Mouse (Mus musculus) heart, postnatal 0 days (tissue): ENCODE results near the gene Gm21860. TPM values are rescaled to one million over a fixed set of nuclear protein-coding genes. Genes with fewer than 3 reads are reported as not detected.
A peak's percentile ranks its signal among the peaks of the same experiment; 100 is the strongest.
"Not testable (repeated sequence)": the region's sequence is repeated elsewhere in the genome, so short reads cannot be mapped to it uniquely, and the experiment has no call there.

Experiments
- ATAC-seq: fragments of 200-750 bp; cut with Nextera tagmentation; 2 replicates; pipeline ENCODE4 v1.8.0; 2017; ENCODE audit warnings: low read depth, moderate number of reproducible peaks, moderate library complexity; ENCODE audit not compliant: insufficient read depth
- DNase-seq: peaks from one replicate; pipeline ENCODE4 v3.0.0-alpha.2; 2016; ENCODE audit warnings: low spot score
- H3K27ac ChIP-seq: fragments of 300-500 bp; sonication (generic); 2 replicates; pipeline ENCODE4 v1.5.1; 2014; ENCODE audit warnings: low read depth, mild to moderate bottlenecking
- H3K27me3 ChIP-seq: fragments of 300-500 bp; sonication (generic); 2 replicates; pipeline ENCODE4 v1.6.1; 2014; ENCODE audit warnings: low read length, mixed read lengths; ENCODE audit not compliant: control insufficient read depth, insufficient read depth
- H3K36me3 ChIP-seq: fragments of 300-500 bp; sonication (generic); replicated peaks from 2 replicates; pipeline ENCODE4 v1.6.1; 2014; ENCODE audit warnings: low read length, mixed read lengths; ENCODE audit not compliant: control insufficient read depth, insufficient read depth
- H3K4me1 ChIP-seq: fragments of 300-500 bp; sonication (generic); 2 replicates; pipeline ENCODE4 v1.6.1; 2014; ENCODE audit warnings: antibody characterized with exemption; ENCODE audit not compliant: control insufficient read depth, insufficient read depth
- H3K4me2 ChIP-seq: fragments of 300-500 bp; sonication (generic); 2 replicates; pipeline ENCODE4 v1.6.1; 2014; ENCODE audit warnings: low read depth, mild to moderate bottlenecking, low read length, moderate library complexity
- H3K4me3 ChIP-seq: fragments of 300-500 bp; sonication (generic); 2 replicates; pipeline ENCODE4 v1.5.1; 2014; ENCODE audit warnings: low read depth, low read length
- H3K9ac ChIP-seq: fragments of 300-500 bp; sonication (generic); replicated peaks from 2 replicates; pipeline ENCODE4 v1.6.1; 2014; ENCODE audit warnings: low read depth, low read length, mixed read lengths
- H3K9me3 ChIP-seq: fragments of 300-500 bp; sonication (generic); replicated peaks from 2 replicates; pipeline ENCODE4 v1.6.1; 2016; ENCODE audit warnings: low read length; ENCODE audit not compliant: control insufficient read depth
- WGBS: fragments of 180-500 bp; shearing (Covaris S2); extraction: QIAGEN DNeasy Blood & Tissue Kit; methylation state at CpG from one replicate; pipeline ENCODE4 v1.1.7; 2014; 5-methylcytosine and 5-hydroxymethylcytosine counted together
- polyA plus RNA-seq: library from polyadenylated mRNA; unstranded; fragments of >200 nt; fragmentation: Nextera tagmentation; extraction: Ambion mirVana; gene quantifications from 2 replicates; pipeline ENCODE4 v1.2.1, GENCODE M21; 2015
- total RNA-seq: library from RNA; depleted of rRNA; stranded (reverse); fragments of >200 nt; gene quantifications from 2 replicates; pipeline ENCODE4 v1.2.3, GENCODE M21; 2014; ENCODE audit warnings: low replicate concordance

Gm21860 gene
- total and polyA plus RNA-seq, 2 experiments from 2014 or later: not detected

DNA sequence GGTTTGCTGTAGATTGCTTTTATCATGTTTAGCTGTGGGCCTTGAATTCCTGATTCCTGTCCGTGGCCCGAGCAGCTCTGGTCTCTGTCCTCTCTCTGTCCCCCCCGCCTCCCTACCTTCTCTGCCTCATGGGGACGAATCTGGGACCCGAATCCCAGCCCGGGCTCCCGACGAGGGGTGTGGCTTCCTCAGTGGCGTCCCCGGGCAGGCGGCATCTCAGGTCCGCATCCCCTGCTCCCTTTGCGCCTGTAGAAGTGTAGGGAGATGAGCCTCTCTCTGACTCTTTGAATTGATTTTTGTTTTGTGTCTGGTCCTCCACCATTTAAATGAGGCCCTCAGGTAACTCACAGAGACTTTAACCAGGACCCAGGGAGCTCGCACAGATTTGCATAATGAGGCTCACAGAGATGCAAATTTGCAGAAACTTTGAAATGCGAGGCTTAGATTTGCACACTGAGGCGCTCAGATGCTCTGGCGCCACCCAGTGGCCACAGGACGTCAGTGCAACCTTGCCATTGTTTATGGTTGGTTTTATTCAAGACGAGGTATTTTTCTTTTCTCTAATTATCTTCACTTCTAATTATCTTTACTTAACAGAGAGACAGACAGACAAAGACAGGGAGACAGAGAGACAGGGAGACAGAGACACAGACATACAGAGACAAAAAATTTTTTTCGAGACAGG lies 23.6 kb downstream of the Gm21860 start:
- H3K9ac ChIP-seq, H3K9me3 ChIP-seq, H3K4me3 ChIP-seq, H3K4me1 ChIP-seq, DNase-seq, H3K27me3 ChIP-seq, H3K36me3 ChIP-seq, H3K4me2 ChIP-seq, H3K27ac ChIP-seq: not testable (repeated sequence)
- WGBS: 83% methylated on average over 10 of the region's 20 CpGs
- ATAC-seq: peak; percentile 75; the same call in 1 of the 2 replicates

DNA sequence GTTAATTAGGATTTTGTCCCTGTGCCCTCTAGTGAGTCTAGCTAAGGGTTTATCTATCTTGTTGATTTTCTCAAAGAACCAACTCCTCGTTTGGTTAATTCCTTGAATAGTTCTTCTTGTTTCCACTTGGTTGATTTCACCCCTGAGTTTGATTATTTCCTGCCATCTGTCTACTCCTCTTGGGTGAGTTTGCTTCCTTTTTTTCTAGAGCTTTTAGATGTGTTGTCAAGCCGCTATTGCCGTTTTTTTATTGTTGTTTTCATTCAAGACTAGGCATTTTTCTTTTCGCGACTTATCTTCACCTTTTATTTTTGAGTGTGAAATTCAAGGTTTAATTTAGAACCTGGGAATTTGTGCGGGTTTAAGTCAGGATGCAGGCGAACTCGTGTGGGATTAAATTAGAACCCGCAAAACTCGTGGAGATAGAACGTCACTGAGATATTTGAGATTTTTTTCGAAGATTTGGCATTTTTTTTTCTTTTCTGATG lies 24.8 kb downstream of the Gm21860 start:
- ATAC-seq, H3K36me3 ChIP-seq, H3K4me1 ChIP-seq, H3K4me2 ChIP-seq, H3K9me3 ChIP-seq, H3K27me3 ChIP-seq, H3K9ac ChIP-seq, H3K4me3 ChIP-seq, H3K27ac ChIP-seq, DNase-seq: not testable (repeated sequence)
- WGBS: 59% methylated on average over 7 of the region's 12 CpGs

DNA sequence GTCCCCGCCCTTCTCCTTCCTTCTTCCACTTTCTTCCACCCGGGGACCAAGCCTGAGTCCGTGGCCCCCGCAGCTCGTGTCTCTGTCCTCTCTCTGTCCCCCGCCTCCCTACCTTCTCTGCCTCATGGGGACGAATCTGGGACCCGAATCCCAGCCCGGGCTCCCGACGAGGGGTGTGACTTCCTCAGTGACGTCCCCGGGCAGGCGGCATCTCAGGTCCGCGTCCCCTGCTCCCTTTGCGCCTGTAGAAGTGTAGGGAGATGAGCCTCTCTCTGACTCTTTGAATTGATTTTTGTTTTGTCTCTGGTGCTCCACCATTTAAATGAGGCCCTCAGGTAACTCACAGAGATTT lies 25.7 kb downstream of the Gm21860 start:
- not testable (repeated sequence) for H3K27ac ChIP-seq, H3K9ac ChIP-seq, H3K36me3 ChIP-seq, H3K27me3 ChIP-seq, H3K4me2 ChIP-seq, H3K4me3 ChIP-seq, DNase-seq, H3K9me3 ChIP-seq, H3K4me1 ChIP-seq
- WGBS: 59% methylated on average over 13 of the region's 17 CpGs
- ATAC-seq: peak; percentile 60; the same call in 1 of the 2 replicates

DNA sequence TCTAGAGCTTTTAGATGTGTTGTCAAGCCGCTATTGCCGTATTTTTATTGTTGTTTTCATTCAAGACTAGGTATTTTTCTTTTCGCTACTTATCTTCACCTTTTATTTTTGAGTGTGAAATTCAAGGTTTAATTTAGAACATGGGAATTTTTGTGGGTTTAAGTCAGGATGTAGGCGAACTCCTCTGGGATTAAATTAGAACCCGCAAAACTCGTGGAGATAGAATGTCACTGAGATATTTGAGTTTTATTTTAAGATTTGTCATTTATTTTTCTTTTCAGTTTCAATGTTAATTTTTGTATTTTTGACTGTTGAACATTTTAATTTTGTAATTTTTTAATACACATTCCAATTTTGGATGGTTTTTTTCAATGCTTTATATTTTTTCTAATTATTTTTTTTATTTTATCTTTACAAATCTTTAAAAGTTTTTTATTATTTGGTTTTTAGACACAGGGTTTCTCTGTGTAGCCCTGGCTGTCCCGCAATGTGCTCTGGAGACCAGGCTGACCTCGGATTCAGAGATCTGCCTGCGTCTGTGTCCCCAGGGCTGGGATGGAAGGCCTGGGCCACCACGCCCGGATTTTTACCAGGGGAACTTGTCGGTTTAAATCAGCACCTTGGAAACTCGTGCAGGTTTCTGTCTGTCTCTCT lies 26.2 kb downstream of the Gm21860 start:
- H3K9me3 ChIP-seq, H3K9ac ChIP-seq, H3K4me1 ChIP-seq, H3K4me3 ChIP-seq, H3K4me2 ChIP-seq, ATAC-seq, H3K27me3 ChIP-seq, H3K36me3 ChIP-seq, DNase-seq, H3K27ac ChIP-seq: not testable (repeated sequence)
- WGBS: 71% methylated on average over 10 of the region's 13 CpGs

GRCm38 (mm10) chrY:90727121-90727908 lies 27.3 kb downstream of the Gm21860 start:
- WGBS: 55% methylated on average over 7 of the region's 13 CpGs

GRCm38 (mm10) chrY:90725701-90726451 lies 28.7 kb downstream of the Gm21860 start:
- not testable (repeated sequence) for H3K4me3 ChIP-seq, H3K4me2 ChIP-seq, H3K27me3 ChIP-seq, H3K9ac ChIP-seq, ATAC-seq, H3K4me1 ChIP-seq, H3K36me3 ChIP-seq, H3K27ac ChIP-seq, H3K9me3 ChIP-seq
- peak; percentile 16 for DNase-seq
- 52% methylated on average over 5 of the region's 23 CpGs for WGBS

More at GRCm38 (mm10) chrY:90727121-90727908, 27.3 kb downstream of the Gm21860 start:
- not testable (repeated sequence) for H3K4me3 ChIP-seq, ATAC-seq, H3K9me3 ChIP-seq, H3K9ac ChIP-seq, H3K27me3 ChIP-seq, H3K4me2 ChIP-seq, H3K27ac ChIP-seq, H3K36me3 ChIP-seq, H3K4me1 ChIP-seq
- DNase-seq: peak; percentile 6

- H3K36me3 ChIP-seq, H3K9me3 ChIP-seq, DNase-seq, H3K27me3 ChIP-seq, H3K4me2 ChIP-seq, ATAC-seq, H3K9ac ChIP-seq, H3K27ac ChIP-seq, H3K4me3 ChIP-seq, H3K4me1 ChIP-seq: not testable (repeated sequence)
- 82% methylated on average over 6 of the region's 10 CpGs for WGBS
Measured at GRCm38 (mm10) chrY:90725166-90725565, 29.5 kb downstream of the Gm21860 start.
